Mouse (Mus musculus): ENCODE data around the gene Prkaca.

The Prkaca gene

DNA sequence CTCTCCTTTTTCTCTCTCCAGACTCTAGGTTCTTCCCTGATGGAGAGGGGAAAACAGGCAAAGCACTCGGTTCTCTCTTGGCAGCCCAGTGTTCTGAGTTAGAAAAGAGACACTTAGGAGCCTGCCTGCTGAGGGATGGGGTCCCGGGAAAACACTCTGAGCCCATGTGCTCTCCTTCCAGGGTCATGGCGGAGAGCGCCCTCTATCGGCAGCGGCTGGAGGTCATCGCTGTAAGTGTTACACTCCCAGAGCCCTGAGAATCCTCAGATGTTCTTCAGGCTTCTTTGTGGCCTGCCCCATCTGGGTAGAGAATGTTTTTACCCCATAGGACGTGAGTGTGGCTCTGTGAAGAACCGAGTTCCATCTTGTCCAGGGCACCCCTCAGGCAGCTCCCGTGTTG is 51.4 kb downstream of the Prkaca start:
- in situ Hi-C loops (cut with MboI; ENCODE audit: unreplicated experiment in 2 of 2), result no loop called here

- in situ Hi-C loops (cut with MboI; ENCODE audit: unreplicated experiment in 2 of 2), result no loop called here
Observed at GRCm38 (mm10) chr8:84025863-84026262, 53.1 kb downstream of the Prkaca start.

DNA sequence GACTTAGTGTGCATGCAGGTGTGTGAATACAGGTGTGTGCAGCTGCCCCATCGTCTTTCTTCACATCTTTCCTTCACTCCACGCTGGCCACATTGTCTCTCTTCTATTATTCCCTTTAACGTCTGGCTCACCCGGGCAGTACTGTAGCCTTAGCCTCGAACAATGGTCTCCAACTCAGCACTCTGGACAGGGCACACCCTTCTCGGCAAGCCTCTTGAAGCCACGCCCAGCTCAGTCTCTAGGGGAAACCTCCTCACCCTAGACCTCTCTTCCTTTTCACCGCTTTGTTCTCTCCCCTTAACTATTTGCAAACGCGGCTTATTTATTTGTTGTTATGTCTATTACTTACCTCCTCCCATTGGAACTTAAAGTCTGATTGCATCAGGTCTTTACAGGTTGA is 54.7 kb downstream of the Prkaca start:
- in situ Hi-C loops (cut with MboI; ENCODE audit: unreplicated experiment in 2 of 2), result no loop called here

DNA sequence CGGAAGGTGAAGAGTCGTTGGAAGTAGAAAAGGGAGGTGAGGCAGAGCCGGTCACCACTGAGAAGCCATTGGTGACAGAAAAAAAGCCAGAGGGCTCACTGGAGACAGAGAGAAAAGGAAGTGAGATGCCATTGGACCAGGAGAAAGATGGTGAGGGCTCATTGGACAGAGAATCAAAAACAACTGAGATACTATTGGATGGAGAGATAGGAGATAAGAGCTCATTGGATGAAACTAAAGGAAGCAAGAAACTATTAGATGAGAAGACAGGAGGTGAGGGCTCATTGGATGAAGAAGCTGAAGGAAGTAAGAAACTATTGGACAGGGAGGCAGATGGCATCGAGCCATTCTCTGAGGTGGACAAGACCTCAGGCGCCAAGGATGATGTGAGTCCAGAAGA is 56.5 kb downstream of the Prkaca start:
- in situ Hi-C loops (cut with MboI; ENCODE audit: unreplicated experiment in 2 of 2), result no loop called here

- in situ Hi-C loops (cut with MboI; ENCODE audit: unreplicated experiment in 2 of 2), result no loop called here
Observed at GRCm38 (mm10) chr8:84032777-84033176, 60.0 kb downstream of the Prkaca start.

DNA sequence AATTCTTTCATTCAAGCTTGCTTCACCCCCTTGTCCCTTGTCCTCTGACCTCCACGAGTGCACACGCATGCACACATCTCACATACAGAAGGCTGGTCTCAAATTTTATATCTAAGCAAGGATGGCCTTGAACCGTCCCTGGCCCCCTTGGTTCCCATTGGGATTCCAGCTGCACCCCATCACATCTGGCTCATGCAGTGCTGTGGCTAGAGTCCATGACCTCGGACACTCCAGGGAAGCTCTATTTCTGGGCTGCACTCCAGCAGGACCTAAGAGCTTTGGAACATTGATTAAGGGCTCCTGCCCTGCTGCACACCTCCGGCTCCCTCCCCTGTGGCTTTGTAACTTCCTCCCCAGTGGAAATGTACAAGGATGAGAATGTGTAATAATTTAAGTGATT is 65.2 kb downstream of the Prkaca start:
- in situ Hi-C loops (cut with MboI; ENCODE audit: unreplicated experiment in 2 of 2), result loop anchor here (5.0 kb wide), 4 partner anchors 134 to 319 kb away; partner anchors contain the start of gene Ccdc130 (in 1 of the 2)

DNA sequence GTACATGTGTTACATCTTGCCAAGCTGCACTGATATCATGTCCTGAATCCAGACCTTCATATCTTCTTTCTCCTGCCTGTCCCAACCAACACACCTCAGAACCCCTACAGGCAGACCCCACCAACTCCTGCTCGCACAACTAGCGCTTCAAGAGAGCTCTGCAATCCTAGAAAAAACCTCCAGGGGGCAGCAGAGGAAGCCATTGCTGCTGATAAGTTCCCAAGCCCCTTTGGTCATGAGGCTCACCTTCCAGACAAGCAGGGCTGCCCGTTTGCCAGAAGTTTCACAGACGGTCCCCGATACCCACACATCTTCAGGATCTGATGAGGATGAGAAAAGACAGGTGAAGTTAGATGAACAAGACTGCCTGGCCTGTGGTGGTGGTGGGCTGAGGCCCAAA is 66.3 kb downstream of the Prkaca start:
- in situ Hi-C loops (cut with MboI; ENCODE audit: unreplicated experiment in 2 of 2), result loop anchor here (5.0 kb wide), 4 partner anchors 133 to 318 kb away; partner anchors contain the start of gene Ccdc130 (in 1 of the 2)

DNA sequence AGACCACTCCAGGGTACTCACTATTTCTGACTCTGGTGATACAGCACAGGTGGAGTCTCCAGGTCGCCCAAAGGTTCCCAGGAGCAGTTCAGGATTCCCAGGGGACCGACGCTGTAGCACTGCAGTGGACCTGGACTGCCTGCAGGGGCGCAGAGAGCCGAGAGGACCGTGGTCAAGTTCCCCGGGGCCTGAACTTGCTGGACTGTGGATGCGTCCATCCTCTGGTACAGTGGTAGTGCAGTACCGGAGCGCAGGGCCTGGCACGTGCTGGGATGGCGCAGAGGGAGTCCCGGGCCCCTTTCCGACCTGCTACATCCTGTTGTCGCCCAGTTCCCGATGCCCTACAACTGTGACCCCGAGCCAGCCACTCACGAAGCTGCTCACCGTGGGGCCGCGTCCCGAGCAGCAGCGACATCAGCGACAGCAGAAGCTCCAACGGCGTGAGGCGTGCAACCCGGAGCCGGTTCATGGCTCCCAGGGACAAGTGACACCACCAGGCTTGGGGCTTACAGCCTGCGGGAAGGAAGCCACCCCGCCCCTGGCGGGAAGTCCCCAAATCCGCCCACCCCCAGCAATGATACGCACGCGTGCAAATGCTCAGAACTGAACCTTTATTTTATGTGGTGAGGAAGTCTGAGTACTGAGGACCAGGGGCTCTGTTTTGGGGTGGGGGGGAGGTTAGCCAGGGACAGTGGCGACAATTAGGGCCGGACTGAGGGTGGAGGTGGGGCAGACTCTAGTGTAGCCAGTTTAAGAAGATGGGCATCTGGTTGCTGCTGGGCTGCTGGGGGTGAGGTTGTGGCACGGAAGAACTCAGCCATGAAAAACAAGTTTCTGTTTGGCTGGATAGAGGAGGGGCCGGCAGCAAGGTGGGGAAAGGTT is 69.5 kb downstream of the Prkaca start, which contains the start of gene Il27ra:
TSS of gene Il27ra (minus strand) at position 524 of the 882 bp plus-strand sequence.
- in situ Hi-C loops (cut with MboI; ENCODE audit: unreplicated experiment in 2 of 2), result loop anchor here (5.0 kb wide), 2 partner anchors 55 to 60 kb away; partner anchors contain the start of gene Dcaf15 (in 1 of the 2)

GRCm38 (mm10) chr8:84042948-84043342 is 70.2 kb downstream of the Prkaca start:
- in situ Hi-C loops (cut with MboI; ENCODE audit: unreplicated experiment in 2 of 2), result loop anchor here (5.0 kb wide), 2 partner anchors 54 to 59 kb away; partner anchors contain the start of gene Dcaf15 (in 1 of the 2)

DNA sequence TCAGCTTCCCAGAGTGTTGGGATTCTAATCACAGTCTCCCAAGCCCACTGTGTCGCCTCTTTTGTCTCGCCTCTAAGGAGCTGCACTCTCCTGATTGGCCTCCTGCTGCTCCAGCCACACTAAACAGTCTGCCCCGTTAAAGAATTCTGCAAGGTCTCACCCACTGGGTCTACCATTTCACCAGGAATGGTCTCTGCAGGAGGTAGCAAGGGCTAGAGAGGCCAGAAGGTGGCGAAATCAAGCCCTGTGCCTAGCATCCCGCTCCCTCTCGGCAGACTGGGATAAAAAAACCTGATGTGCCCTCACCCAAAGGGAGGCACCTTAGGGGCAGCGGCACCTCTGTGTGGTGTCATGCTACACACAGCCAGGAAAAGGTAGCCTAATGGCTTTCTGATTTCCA is 71.3 kb downstream of the Prkaca start:
- in situ Hi-C loops (cut with MboI; ENCODE audit: unreplicated experiment in 2 of 2), result loop anchor here (5.0 kb wide), 2 partner anchors 53 to 58 kb away; partner anchors contain the start of gene Dcaf15 (in 1 of the 2)

GRCm38 (mm10) chr8:84044900-84045299 is 72.1 kb downstream of the Prkaca start, which contains the start of gene Rln3:
Rln3 (minus strand) TSS chr8:84045000.
- in situ Hi-C loops (cut with MboI; ENCODE audit: unreplicated experiment in 2 of 2), result loop anchor here (5.0 kb wide), 2 partner anchors 52 to 57 kb away; partner anchors contain the start of gene Dcaf15 (in 1 of the 2)
